Mouse (Mus musculus): ENCODE results near the gene Nudt5. TPM values are rescaled to one million over a fixed set of nuclear protein-coding genes. Genes with fewer than 3 reads are reported as not detected.
A peak's percentile ranks its signal among the peaks of the same experiment; 100 is the strongest.

Nudt5 gene
- polyA plus RNA-seq, 2 experiments from 2014 or later: 42.0 to 54.7 TPM

GRCm38 (mm10) chr2:5869746-5870145, 24.9 kb downstream of the Nudt5 start:
- ATAC-seq: no peak

- ATAC-seq: no peak
These were observed 32.6 kb downstream of the Nudt5 start for GRCm38 (mm10) chr2:5877446-5877845.

GRCm38 (mm10) chr2:5888865-5889264, 44.0 kb downstream of the Nudt5 start:
- ATAC-seq: no peak

- no peak for ATAC-seq
These were observed 44.6 kb downstream of the Nudt5 start for GRCm38 (mm10) chr2:5889412-5889811.

GRCm38 (mm10) chr2:5894296-5894695, 49.5 kb downstream of the Nudt5 start:
- no peak for ATAC-seq

GRCm38 (mm10) chr2:5894843-5895570, 50.2 kb downstream of the Nudt5 start, which contains the start of gene Sec61a2:
Gene Sec61a2 (minus strand): TSS chr2:5895432.
- peak; percentile 98 for ATAC-seq

- ATAC-seq: no peak
These were observed 55.3 kb downstream of the Nudt5 start for GRCm38 (mm10) chr2:5900145-5900544.

- no peak for ATAC-seq
These were observed 61.3 kb downstream of the Nudt5 start for GRCm38 (mm10) chr2:5906092-5906491.

- peak; percentile 84 for ATAC-seq
These were observed 61.8 kb downstream of the Nudt5 start for GRCm38 (mm10) chr2:5906625-5907024.

GRCm38 (mm10) chr2:5911282-5911965, 66.6 kb downstream of the Nudt5 start:
- no peak for ATAC-seq

Other genes starting within 250 kb of the Nudt5 start
- gene Camk1d, start 130.5 kb upstream of the Nudt5 start, polyA plus RNA-seq (2017; shearing (Covaris generic)): 10 to 100 TPM in 1 of 2 experiments, 1 to 10 TPM in 1; 9.7 to 10.1 TPM
- gene Cdc123, start 145 bp downstream of the Nudt5 start, polyA plus RNA-seq (2017; shearing (Covaris generic)): 100 to 1,000 TPM; 181 to 224 TPM
- gene Gm13199, start 17.9 kb downstream of the Nudt5 start, polyA plus RNA-seq (2017; shearing (Covaris generic)): 1 to 10 TPM in 1 of 2 experiments, not detected in 1; 2.5 TPM
- 10 to 100 TPM; 17.6 to 25.1 TPM for gene Sec61a2, start 50.4 kb downstream of the Nudt5 start, polyA plus RNA-seq (2017; shearing (Covaris generic))
- gene Dhtkd1, start 97.8 kb downstream of the Nudt5 start, polyA plus RNA-seq (2017; shearing (Covaris generic)): under 1 TPM in 1 of 2 experiments, not detected in 1; 0.05 TPM
- gene Upf2, start 106.5 kb downstream of the Nudt5 start, polyA plus RNA-seq (2017; shearing (Covaris generic)): 10 to 100 TPM; 18.5 to 20.8 TPM

Data from CD4-positive, CD25-positive, alpha-beta regulatory T cell, adult 4 months (primary cell).